Mouse (Mus musculus) ovary, postnatal 10 days (tissue): ENCODE data around the gene 9130230L23Rik.
A peak's percentile ranks its signal among the peaks of the same experiment; 100 is the strongest.
"Not testable (repeated sequence)": the region's sequence is repeated elsewhere in the genome, so short reads cannot be mapped to it uniquely, and the experiment has no call there.

ENCODE experiments used
- DNase-seq: peaks from one replicate; pipeline ENCODE4 v3.0.0; 2022; ENCODE audit warnings: low spot score

Gene 9130230L23Rik

GRCm38 (mm10) chr5:66005041-66005678, 1.1 kb upstream of the 9130230L23Rik start:
- DNase-seq, result no peak

- no peak for DNase-seq
These were observed 2.9 kb downstream of the 9130230L23Rik start for GRCm38 (mm10) chr5:66001232-66001631.

GRCm38 (mm10) chr5:66000567-66001125, 3.4 kb downstream of the 9130230L23Rik start:
- DNase-seq, result no peak

- DNase-seq, result no peak
These were observed 4.0 kb downstream of the 9130230L23Rik start for GRCm38 (mm10) chr5:66000074-66000473.

- no peak for DNase-seq
These were observed 5.0 kb downstream of the 9130230L23Rik start for GRCm38 (mm10) chr5:65999106-65999505.

GRCm38 (mm10) chr5:65997813-65998212, 6.3 kb downstream of the 9130230L23Rik start:
- DNase-seq, result no peak

- no peak for DNase-seq
These were observed 9.4 kb downstream of the 9130230L23Rik start for GRCm38 (mm10) chr5:65994643-65995042.

- no peak for DNase-seq
These were observed 12.9 kb downstream of the 9130230L23Rik start for GRCm38 (mm10) chr5:65991191-65991590.

GRCm38 (mm10) chr5:65987004-65987403, 17.1 kb downstream of the 9130230L23Rik start:
- not testable (repeated sequence) for DNase-seq

GRCm38 (mm10) chr5:65986426-65986825, 17.7 kb downstream of the 9130230L23Rik start:
- DNase-seq, result no peak

GRCm38 (mm10) chr5:65975731-65976130, 28.4 kb downstream of the 9130230L23Rik start:
- DNase-seq, result no peak

- DNase-seq, result no peak
These were observed 30.9 kb downstream of the 9130230L23Rik start for GRCm38 (mm10) chr5:65973189-65973588.

GRCm38 (mm10) chr5:65968004-65968403, 36.1 kb downstream of the 9130230L23Rik start:
- DNase-seq, result no peak

- DNase-seq, result no peak
These were observed 37.0 kb downstream of the 9130230L23Rik start for GRCm38 (mm10) chr5:65967091-65967490.

GRCm38 (mm10) chr5:65965771-65966279, 38.3 kb downstream of the 9130230L23Rik start:
- no peak for DNase-seq

- no peak for DNase-seq
These were observed 40.8 kb downstream of the 9130230L23Rik start for GRCm38 (mm10) chr5:65963291-65963690.

GRCm38 (mm10) chr5:65960597-65960950, 43.5 kb downstream of the 9130230L23Rik start:
- no peak for DNase-seq

- DNase-seq, result no peak
These were observed 44.0 kb downstream of the 9130230L23Rik start for GRCm38 (mm10) chr5:65959893-65960596.

- DNase-seq, result no peak
These were observed 45.5 kb downstream of the 9130230L23Rik start for GRCm38 (mm10) chr5:65958597-65958996.

GRCm38 (mm10) chr5:65956144-65957008, 47.7 kb downstream of the 9130230L23Rik start:
- no peak for DNase-seq

GRCm38 (mm10) chr5:65955343-65956143, 48.5 kb downstream of the 9130230L23Rik start:
- peak; percentile 62 for DNase-seq
